Mouse (Mus musculus) forebrain, embryonic 16.5 days (tissue): ENCODE measurements around the gene Mmp8. TPM values are rescaled to one million over a fixed set of nuclear protein-coding genes. Genes with fewer than 3 reads are reported as not detected.

Source experiments
- ATAC-seq: fragments of 200-750 bp; cut with Nextera tagmentation; 2 replicates; pipeline ENCODE4 v1.8.0; 2017; ENCODE audit warnings: mild to moderate bottlenecking, moderate library complexity
- H3K27ac ChIP-seq: fragments of 300-500 bp; sonication (generic); 2 replicates; pipeline ENCODE4 v1.5.1; 2014; ENCODE audit warnings: low read length, control low read depth
- H3K27me3 ChIP-seq: fragments of 300-500 bp; sonication (generic); replicated peaks from 2 replicates; pipeline ENCODE4 v1.6.1; 2014; ENCODE audit warnings: low read length; ENCODE audit not compliant: control insufficient read depth, insufficient read depth
- H3K36me3 ChIP-seq: fragments of 300-500 bp; sonication (generic); 2 replicates; pipeline ENCODE4 v1.6.1; 2014; ENCODE audit not compliant: control insufficient read depth, insufficient read depth
- H3K4me1 ChIP-seq: fragments of 300-500 bp; sonication (generic); replicated peaks from 2 replicates; pipeline ENCODE4 v1.6.1; 2014; ENCODE audit warnings: low read length; ENCODE audit not compliant: control insufficient read depth, insufficient read depth
- H3K4me2 ChIP-seq: fragments of 300-500 bp; sonication (generic); 2 replicates; pipeline ENCODE4 v1.6.1; 2014; ENCODE audit warnings: mild to moderate bottlenecking, low read length, control low read depth
- H3K4me3 ChIP-seq: fragments of 300-500 bp; sonication (generic); replicated peaks from 2 replicates; pipeline ENCODE4 v1.5.1; 2014; ENCODE audit warnings: mild to moderate bottlenecking, low read length, control low read depth
- H3K9ac ChIP-seq: fragments of 300-500 bp; sonication (generic); replicated peaks from 2 replicates; pipeline ENCODE4 v1.6.1; 2014; ENCODE audit warnings: low read depth, low read length, control low read depth
- H3K9me3 ChIP-seq: fragments of 300-500 bp; sonication (generic); 2 replicates; pipeline ENCODE4 v1.6.1; 2016; ENCODE audit warnings: low read length; ENCODE audit not compliant: control insufficient read depth
- WGBS: fragments of 180-500 bp; shearing (Covaris S2); extraction: QIAGEN DNeasy Blood & Tissue Kit; methylation state at CpG from one replicate; pipeline ENCODE4 v1.1.7; 2014; 5-methylcytosine and 5-hydroxymethylcytosine counted together
- polyA plus RNA-seq: library from polyadenylated mRNA; unstranded; fragments of >200 nt; fragmentation: Nextera tagmentation; extraction: Ambion mirVana; gene quantifications from 2 replicates; pipeline ENCODE4 v1.2.1, GENCODE M21; 2015

Mmp8 gene
- polyA plus RNA-seq, 1 experiment from 2014 or later: not detected

DNA sequence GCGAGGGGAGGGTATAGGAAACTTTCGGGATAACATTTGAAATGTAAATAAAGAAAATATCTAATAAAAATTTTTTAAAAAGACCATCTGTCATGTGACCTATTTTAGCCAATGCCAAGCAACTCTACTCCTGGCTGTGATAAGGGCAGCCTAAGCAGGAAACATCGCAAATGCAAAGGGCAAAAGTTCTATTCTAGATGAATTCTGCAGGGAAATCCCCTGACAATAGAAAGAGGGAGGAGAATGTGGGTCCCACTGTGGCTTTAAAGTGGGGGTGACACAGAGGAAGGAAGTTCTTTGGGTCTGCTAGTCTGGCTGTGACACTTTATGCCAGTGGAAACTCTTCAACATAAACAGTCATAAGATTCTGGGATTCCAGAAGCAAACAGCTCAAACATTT, 4.7 kb upstream of the Mmp8 start:
- Histone ChIP-seq H3K27ac (no peak overlapping the region), H3K4me2 (no peak overlapping the region), H3K36me3 (no peaks in the 10 kb centered on the region), H3K9me3 (no peaks in the 10 kb centered on the region), H3K4me3 (no peak overlapping the region), H3K27me3 (no peaks in the 10 kb centered on the region), H3K4me1 (no peaks in the 10 kb centered on the region), H3K9ac (no peak overlapping the region)
- ATAC-seq: no peak
- 95% methylated on average over 3 of the region's 3 CpGs for WGBS

DNA sequence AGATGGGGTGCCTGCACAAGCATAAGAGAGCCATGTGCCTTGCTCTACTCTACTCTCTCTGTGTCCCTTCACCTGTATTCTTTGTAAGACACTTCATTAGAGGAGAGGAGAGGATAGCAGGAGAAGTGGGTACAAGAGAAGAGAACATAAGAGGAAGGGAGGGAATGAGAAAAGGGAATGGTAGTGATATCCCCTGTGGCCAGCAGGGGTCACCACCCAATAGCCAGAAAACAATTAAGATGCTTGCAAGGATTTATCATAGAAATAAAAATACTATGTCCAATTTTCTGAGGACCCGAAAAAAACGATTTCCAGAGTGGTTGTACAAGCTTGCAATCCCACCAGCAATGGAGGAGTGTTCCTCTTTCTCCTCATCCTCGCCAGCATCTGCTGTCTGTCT, 3.9 kb upstream of the Mmp8 start:
- H3K4me1 ChIP-seq: no peaks in the 10 kb centered on the region
- no peaks in the 10 kb centered on the region for H3K9me3 ChIP-seq
- WGBS: 48% methylated on average over 3 of the region's 3 CpGs
- H3K9ac ChIP-seq: no peak overlapping the region
- no peak overlapping the region for H3K4me2 ChIP-seq
- ATAC-seq: no peak
- H3K4me3 ChIP-seq: no peak overlapping the region
- H3K27ac ChIP-seq: no peak overlapping the region
- no peaks in the 10 kb centered on the region for H3K27me3 ChIP-seq
- H3K36me3 ChIP-seq: no peaks in the 10 kb centered on the region

DNA sequence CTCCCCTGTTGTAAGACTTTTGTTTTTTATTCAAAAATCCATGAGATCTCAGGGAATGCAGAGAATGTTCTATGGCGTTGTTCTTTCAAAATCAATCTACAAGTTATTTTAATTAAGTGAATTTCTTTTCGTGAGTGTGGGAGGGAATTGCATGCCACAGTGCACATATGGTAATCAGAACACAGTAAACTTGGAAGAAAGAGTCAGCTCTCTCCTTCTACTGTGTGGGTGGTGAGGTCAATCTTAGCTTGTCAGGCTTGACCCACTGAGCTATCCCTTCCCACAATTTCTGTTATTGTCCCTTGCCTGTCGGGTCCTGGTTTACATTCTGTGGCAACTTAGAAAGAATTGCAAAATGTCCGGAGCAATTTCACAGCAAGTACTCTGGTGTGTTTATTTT, 1.8 kb downstream of the Mmp8 start:
- Histone ChIP-seq H3K36me3 (no peaks in the 10 kb centered on the region), H3K27ac (no peak overlapping the region), H3K4me1 (no peaks in the 10 kb centered on the region), H3K4me3 (no peak overlapping the region), H3K9ac (no peak overlapping the region), H3K27me3 (no peaks in the 10 kb centered on the region), H3K9me3 (no peaks in the 10 kb centered on the region), H3K4me2 (no peak overlapping the region)
- WGBS: 65% methylated on average over 4 of the region's 4 CpGs
- no peak for ATAC-seq

DNA sequence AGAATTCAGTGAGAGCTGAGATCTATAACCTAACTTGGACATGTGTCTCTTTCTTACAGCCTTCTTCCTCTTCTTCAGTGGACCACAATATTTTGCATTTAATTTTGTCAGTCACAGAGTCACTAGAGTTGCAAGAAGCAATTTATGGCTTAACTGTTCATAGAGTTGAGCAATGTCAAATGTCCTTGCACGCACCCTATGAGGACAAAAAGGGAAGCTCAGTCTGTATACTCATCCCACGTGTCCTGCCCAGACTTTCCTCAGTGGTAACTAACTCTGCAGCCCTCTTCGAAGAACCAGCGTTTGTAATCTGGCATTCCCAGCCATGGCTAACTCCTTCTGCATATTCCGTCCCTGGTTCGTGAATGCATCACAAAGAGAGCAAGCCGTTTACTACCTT, 9.1 kb downstream of the Mmp8 start:
- H3K4me1 ChIP-seq: no peaks in the 10 kb centered on the region

DNA sequence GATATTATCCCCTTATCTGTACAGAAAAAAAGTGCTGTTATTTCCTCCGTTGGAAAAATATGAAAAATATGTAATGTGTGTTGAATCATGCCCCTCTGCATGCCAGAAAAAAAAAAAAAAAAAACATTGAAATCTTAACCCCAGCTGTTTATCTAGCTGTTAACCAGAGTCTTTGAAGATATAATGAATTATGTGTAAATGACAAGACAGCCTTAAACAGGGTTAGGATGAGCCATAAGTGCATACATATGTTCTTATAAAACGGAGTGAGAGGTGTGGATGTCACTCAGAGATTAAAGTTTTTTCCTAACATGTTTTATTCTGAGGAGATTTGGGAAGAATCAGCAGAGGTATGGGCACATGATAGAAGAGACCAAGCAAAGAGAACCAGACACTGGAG, 9.7 kb downstream of the Mmp8 start:
- Histone ChIP-seq H3K36me3 (no peaks in the 10 kb centered on the region), H3K4me1 (no peaks in the 10 kb centered on the region), H3K27ac (no peak overlapping the region), H3K9ac (no peak overlapping the region), H3K9me3 (no peaks in the 10 kb centered on the region), H3K4me3 (no peak overlapping the region), H3K4me2 (no peak overlapping the region), H3K27me3 (no peaks in the 10 kb centered on the region)
- 78% methylated on average over 2 of the region's 2 CpGs for WGBS
- no peak for ATAC-seq

More for the DNA sequence above, 9.1 kb downstream of the Mmp8 start:
- no peaks in the 10 kb centered on the region for H3K27me3 ChIP-seq
- 75% methylated on average over 7 of the region's 7 CpGs for WGBS
- ATAC-seq: no peak
- no peaks in the 10 kb centered on the region for H3K36me3 ChIP-seq
- no peak overlapping the region for H3K4me2 ChIP-seq
- no peaks in the 10 kb centered on the region for H3K9me3 ChIP-seq
- no peak overlapping the region for H3K27ac ChIP-seq
- no peak overlapping the region for H3K4me3 ChIP-seq
- no peak overlapping the region for H3K9ac ChIP-seq

DNA sequence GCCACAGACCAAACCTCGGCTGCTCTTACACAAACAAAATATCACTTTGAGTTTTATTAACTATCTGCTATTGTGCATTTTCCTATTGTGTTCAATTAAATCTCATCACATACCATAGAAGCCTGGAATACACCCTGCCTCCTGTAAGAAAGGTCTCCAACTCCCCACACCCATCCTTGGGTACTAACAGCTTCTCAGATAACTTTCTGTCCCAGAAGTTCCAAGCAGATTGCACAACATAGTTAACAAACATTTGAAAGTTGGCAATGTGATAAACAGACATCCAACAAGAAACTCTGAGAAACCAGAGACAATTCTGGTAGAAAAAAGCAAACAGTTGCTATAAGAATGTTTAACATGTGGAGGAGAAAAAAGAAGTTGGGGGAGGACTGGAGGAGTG, 12.2 kb downstream of the Mmp8 start:
- H3K4me3 ChIP-seq: no peak overlapping the region
- no peaks in the 10 kb centered on the region for H3K27me3 ChIP-seq
- no peak for ATAC-seq
- no peaks in the 10 kb centered on the region for H3K36me3 ChIP-seq
- no peaks in the 10 kb centered on the region for H3K4me1 ChIP-seq
- H3K4me2 ChIP-seq: no peak overlapping the region
- H3K27ac ChIP-seq: no peak overlapping the region
- H3K9ac ChIP-seq: no peak overlapping the region
- no peaks in the 10 kb centered on the region for H3K9me3 ChIP-seq
- 87% methylated on average over 1 of the region's 1 CpGs for WGBS

DNA sequence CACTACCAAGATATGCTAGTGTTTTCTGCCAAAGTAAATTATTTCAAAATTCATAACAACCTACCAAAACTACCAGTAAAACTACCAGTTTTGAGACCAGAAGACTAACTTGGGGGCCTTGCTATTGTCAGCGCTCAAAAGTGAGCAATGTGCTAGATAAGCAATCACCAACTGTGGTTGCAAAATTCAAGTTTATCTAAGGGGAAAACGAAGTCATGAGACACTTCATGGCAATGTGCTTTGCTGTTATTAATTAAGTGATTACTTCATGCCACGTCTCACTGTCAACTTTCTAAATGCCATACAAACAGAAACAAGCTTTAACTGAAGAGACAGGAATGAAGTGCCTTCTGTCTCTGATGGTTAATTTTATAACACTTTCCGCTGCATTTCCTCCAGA, 12.9 kb downstream of the Mmp8 start, which contains the start of gene Mmp27:
Gene Mmp27, plus strand, starts transcription at position 235 of the 400 bp plus-strand sequence.
- 79% methylated on average over 4 of the region's 4 CpGs for WGBS
- Histone ChIP-seq H3K9ac (no peak within 1 kb of the TSS), H3K4me1 (no peaks in the 10 kb centered on the region), H3K27ac (no peak within 1 kb of the TSS), H3K4me3 (no peak within 1 kb of the TSS), H3K36me3 (no peaks in the 10 kb centered on the region), H3K9me3 (no peaks in the 10 kb centered on the region), H3K4me2 (no peak within 1 kb of the TSS), H3K27me3 (no peaks in the 10 kb centered on the region)
- ATAC-seq: no peak

DNA sequence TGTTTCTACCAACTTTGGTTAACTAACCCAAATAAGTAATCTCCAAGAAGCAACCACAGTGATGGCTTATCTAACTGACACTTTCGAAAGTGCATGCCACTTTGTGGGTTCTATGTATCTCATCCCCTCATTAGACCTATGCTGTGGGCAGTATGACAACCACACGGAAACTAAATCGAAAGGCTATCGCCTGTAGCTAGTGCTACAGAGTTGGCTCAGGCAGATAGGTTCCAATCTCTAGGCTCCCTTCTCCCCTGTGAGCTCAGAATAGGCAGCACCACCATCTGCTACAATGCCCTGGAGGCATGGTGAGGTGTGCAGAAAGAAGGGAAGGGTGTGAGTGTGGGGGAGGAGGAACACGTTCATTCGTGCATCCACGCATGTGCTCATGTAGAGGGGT, 13.9 kb downstream of the Mmp8 start:
- Histone ChIP-seq H3K4me1 (no peaks in the 10 kb centered on the region), H3K27ac (no peak overlapping the region), H3K9me3 (no peaks in the 10 kb centered on the region), H3K36me3 (no peaks in the 10 kb centered on the region), H3K9ac (no peak overlapping the region), H3K4me2 (no peak overlapping the region), H3K27me3 (no peaks in the 10 kb centered on the region), H3K4me3 (no peak overlapping the region)
- WGBS: 87% methylated on average over 7 of the region's 7 CpGs
- no peak for ATAC-seq

DNA sequence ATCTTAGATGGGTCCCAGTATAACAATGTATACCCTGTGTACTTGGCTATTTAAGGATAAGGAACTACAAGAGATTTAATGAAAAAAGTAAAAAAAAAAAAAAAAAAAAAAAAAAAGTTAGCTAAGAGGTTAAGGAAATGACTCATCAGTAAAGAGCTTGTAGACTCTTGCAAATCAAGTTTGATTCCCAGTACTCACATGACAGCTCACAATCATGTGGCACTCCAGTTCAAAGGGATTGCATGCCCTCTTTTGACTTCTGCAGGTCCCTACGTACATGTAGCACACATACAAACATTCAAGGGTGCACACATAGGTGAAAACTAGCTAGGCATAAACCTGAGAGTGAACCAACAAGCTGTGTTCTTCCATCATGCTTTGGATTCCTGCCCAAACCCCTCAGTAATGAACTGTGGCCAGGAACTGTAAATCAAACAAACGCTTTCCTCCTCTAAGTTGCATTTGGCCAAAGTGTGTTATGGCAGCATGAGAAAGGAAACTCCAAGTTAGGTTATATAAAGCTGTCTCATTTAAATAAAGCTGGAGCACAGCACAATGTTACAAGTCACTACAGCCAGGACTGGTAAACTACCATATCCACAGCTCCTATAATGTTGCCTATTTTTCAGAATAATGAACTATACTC, 14.5 kb downstream of the Mmp8 start:
- H3K4me3 ChIP-seq: no peak overlapping the region
- 86% methylated on average over 2 of the region's 2 CpGs for WGBS
- no peak overlapping the region for H3K4me2 ChIP-seq
- H3K9me3 ChIP-seq: no peaks in the 10 kb centered on the region
- no peaks in the 10 kb centered on the region for H3K4me1 ChIP-seq
- no peaks in the 10 kb centered on the region for H3K36me3 ChIP-seq
- no peaks in the 10 kb centered on the region for H3K27me3 ChIP-seq
- no peak overlapping the region for H3K27ac ChIP-seq
- no peak for ATAC-seq
- no peak overlapping the region for H3K9ac ChIP-seq

DNA sequence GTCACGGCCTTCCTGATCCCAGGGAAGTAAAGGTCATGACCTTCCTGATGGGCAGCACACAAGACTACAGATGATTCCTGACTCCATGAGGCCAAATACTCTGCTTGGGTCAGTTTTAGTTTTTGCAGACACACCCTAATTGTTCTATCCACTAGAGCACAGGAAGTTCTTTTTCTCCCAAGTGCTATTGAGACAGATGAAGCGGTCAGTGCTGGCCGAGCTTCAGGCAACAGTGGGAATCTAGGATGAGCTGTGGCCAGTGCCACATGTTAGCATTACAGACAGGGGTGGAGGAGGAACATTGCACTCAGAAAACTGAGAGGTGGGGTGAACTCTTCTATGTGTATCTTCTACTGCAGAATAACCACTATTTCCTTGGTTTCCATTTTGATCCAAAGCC, 17.3 kb downstream of the Mmp8 start:
- WGBS: 88% methylated on average over 3 of the region's 3 CpGs

More for the DNA sequence above, 17.3 kb downstream of the Mmp8 start:
- H3K4me3 ChIP-seq: no peak overlapping the region
- no peak for ATAC-seq
- H3K36me3 ChIP-seq: no peaks in the 10 kb centered on the region
- no peak overlapping the region for H3K27ac ChIP-seq
- H3K9me3 ChIP-seq: no peaks in the 10 kb centered on the region
- H3K4me1 ChIP-seq: no peaks in the 10 kb centered on the region
- H3K9ac ChIP-seq: no peak overlapping the region
- H3K27me3 ChIP-seq: no peaks in the 10 kb centered on the region
- H3K4me2 ChIP-seq: no peak overlapping the region
